Mouse (Mus musculus): ENCODE measurements at regions not wholly inside any gene's neighbourhood (a gene's known extent, or its start where the extent isn't known, plus 50 kb on each side); places are given as distances from the start of the nearest gene placed in this dataset.

DNA sequence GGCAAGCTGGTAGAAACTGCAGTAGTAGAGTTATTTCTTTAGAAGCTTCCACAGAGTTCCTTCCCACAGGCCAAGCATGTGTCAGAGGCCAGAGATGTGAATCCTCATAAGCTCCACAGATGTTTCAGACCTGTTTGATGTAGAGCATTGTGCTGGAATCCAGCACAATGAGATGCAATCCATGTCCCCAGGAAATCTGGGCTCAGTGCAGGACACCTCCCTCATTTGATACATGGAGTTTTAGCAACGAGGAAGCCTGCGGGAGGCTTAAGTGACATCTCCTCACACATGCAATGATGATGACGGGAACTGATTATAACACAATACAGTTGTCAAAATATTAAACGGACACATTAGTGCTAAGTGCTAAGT is 133.7 kb downstream of the Slc30a10 start:
- Histone ChIP-seq H3K4me1 (replicated peaks; ENCODE audit: control insufficient read depth, insufficient read depth, low read length) (no peaks in the 10 kb centered on the region), H3K4me3 (ENCODE audit: control insufficient read depth, insufficient read depth, low read length) (no peak overlapping the region), H3K27me3 (ENCODE audit: control insufficient read depth, insufficient read depth, low read length) (no peaks in the 10 kb centered on the region), H3K27ac (ENCODE audit: control insufficient read depth, insufficient read depth, low read length) (no peak overlapping the region), H3K36me3 (ENCODE audit: control insufficient read depth, insufficient read depth, low read length) (no peaks in the 10 kb centered on the region)
- DNase-seq = no peak
- TF ChIP-seq POLR2A (IDR thresholded peaks at IDR 0.05; ENCODE audit: control insufficient read depth, extremely low read depth, insufficient read depth, low read length, poor library complexity) = no peak
- no peak for TF ChIP-seq CTCF (IDR thresholded peaks at IDR 0.05; ENCODE audit: borderline replicate concordance, control insufficient read depth, extremely low read depth, insufficient read depth, low read length, poor library complexity)
- WGBS = 91% methylated on average over 4 of the region's 4 CpGs

- H3K4me3 ChIP-seq (ENCODE audit: control insufficient read depth, insufficient read depth, low read length) = no peak overlapping the region
- no peaks in the 10 kb centered on the region for H3K4me1 ChIP-seq (replicated peaks; ENCODE audit: control insufficient read depth, insufficient read depth, low read length)
- no peaks in the 10 kb centered on the region for H3K36me3 ChIP-seq (ENCODE audit: control insufficient read depth, insufficient read depth, low read length)
- no peak for TF ChIP-seq POLR2A (IDR thresholded peaks at IDR 0.05; ENCODE audit: control insufficient read depth, extremely low read depth, insufficient read depth, low read length, poor library complexity)
- no peak for TF ChIP-seq CTCF (IDR thresholded peaks at IDR 0.05; ENCODE audit: borderline replicate concordance, control insufficient read depth, extremely low read depth, insufficient read depth, low read length, poor library complexity)
- WGBS = 93% methylated on average over 5 of the region's 5 CpGs
- DNase-seq = no peak
- H3K27me3 ChIP-seq (ENCODE audit: control insufficient read depth, insufficient read depth, low read length) = no peaks in the 10 kb centered on the region
- no peak overlapping the region for H3K27ac ChIP-seq (ENCODE audit: control insufficient read depth, insufficient read depth, low read length)
Measured at GRCm38 (mm10) chr1:185596815-185597214, 142.2 kb downstream of the Slc30a10 start.

GRCm38 (mm10) chr1:185598514-185598913 is 143.9 kb downstream of the Slc30a10 start:
- DNase-seq = no peak
- TF ChIP-seq CTCF (IDR thresholded peaks at IDR 0.05; ENCODE audit: borderline replicate concordance, control insufficient read depth, extremely low read depth, insufficient read depth, low read length, poor library complexity) = no peak
- no peak for TF ChIP-seq POLR2A (IDR thresholded peaks at IDR 0.05; ENCODE audit: control insufficient read depth, extremely low read depth, insufficient read depth, low read length, poor library complexity)
- Histone ChIP-seq H3K4me1 (replicated peaks; ENCODE audit: control insufficient read depth, insufficient read depth, low read length) (no peaks in the 10 kb centered on the region), H3K36me3 (ENCODE audit: control insufficient read depth, insufficient read depth, low read length) (no peaks in the 10 kb centered on the region), H3K4me3 (ENCODE audit: control insufficient read depth, insufficient read depth, low read length) (no peak overlapping the region), H3K27ac (ENCODE audit: control insufficient read depth, insufficient read depth, low read length) (no peak overlapping the region), H3K27me3 (ENCODE audit: control insufficient read depth, insufficient read depth, low read length) (no peaks in the 10 kb centered on the region)
- WGBS = 94% methylated on average over 7 of the region's 7 CpGs

DNA sequence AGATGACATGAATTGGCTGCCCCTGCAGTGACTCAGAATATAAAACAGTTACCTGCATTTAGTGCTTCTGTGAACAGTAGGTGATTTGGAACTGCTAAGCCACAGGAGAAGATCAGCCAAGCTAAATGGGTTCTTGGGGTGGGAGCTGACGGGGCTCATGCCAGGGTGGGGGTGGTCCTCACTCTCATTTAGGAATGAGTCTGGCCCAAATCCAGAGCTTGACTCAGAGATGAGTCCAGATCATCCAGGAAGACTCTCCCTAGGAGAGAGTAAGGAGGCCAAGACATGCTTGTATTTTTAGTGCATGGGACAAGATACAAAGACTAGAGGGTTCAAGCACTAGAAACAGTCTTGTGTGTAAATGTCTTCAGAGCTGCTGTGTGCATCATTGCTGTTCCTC is 146.5 kb downstream of the Slc30a10 start:
- Histone ChIP-seq H3K27me3 (ENCODE audit: control insufficient read depth, insufficient read depth, low read length) (no peaks in the 10 kb centered on the region), H3K4me1 (replicated peaks; ENCODE audit: control insufficient read depth, insufficient read depth, low read length) (no peaks in the 10 kb centered on the region), H3K36me3 (ENCODE audit: control insufficient read depth, insufficient read depth, low read length) (no peaks in the 10 kb centered on the region), H3K27ac (ENCODE audit: control insufficient read depth, insufficient read depth, low read length) (no peak overlapping the region), H3K4me3 (ENCODE audit: control insufficient read depth, insufficient read depth, low read length) (no peak overlapping the region)
- DNase-seq = no peak
- no peak for TF ChIP-seq CTCF (IDR thresholded peaks at IDR 0.05; ENCODE audit: borderline replicate concordance, control insufficient read depth, extremely low read depth, insufficient read depth, low read length, poor library complexity)
- no peak for TF ChIP-seq POLR2A (IDR thresholded peaks at IDR 0.05; ENCODE audit: control insufficient read depth, extremely low read depth, insufficient read depth, low read length, poor library complexity)
- WGBS = 100% methylated on average over 1 of the region's 1 CpGs

DNA sequence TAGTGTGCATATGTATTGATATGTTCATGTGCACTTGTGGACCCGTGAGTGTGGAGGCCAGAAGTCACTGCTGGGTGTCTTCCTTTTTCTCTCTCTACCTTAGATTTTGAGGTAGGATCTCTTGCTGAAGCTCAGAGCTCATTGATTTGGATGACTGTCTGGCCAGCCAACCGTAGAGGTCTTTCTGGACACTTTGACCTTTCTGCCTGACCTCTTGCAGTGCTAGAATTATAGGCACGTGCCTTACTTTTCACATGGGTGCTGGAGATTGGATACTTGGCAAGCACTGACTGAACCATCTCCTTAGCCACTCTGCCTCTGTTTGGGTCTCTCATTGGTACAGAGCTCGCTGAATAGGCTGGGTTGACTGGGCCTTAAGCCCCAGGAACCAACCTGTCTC is 151.3 kb downstream of the Slc30a10 start:
- H3K4me3 ChIP-seq (ENCODE audit: control insufficient read depth, insufficient read depth, low read length) = no peak overlapping the region
- H3K27ac ChIP-seq (ENCODE audit: control insufficient read depth, insufficient read depth, low read length) = no peak overlapping the region
- no peaks in the 10 kb centered on the region for H3K4me1 ChIP-seq (replicated peaks; ENCODE audit: control insufficient read depth, insufficient read depth, low read length)
- no peaks in the 10 kb centered on the region for H3K36me3 ChIP-seq (ENCODE audit: control insufficient read depth, insufficient read depth, low read length)
- TF ChIP-seq CTCF (IDR thresholded peaks at IDR 0.05; ENCODE audit: borderline replicate concordance, control insufficient read depth, extremely low read depth, insufficient read depth, low read length, poor library complexity) (no peak), POLR2A (IDR thresholded peaks at IDR 0.05; ENCODE audit: control insufficient read depth, extremely low read depth, insufficient read depth, low read length, poor library complexity) (no peak)
- 92% methylated on average over 4 of the region's 4 CpGs for WGBS
- H3K27me3 ChIP-seq (ENCODE audit: control insufficient read depth, insufficient read depth, low read length) = no peaks in the 10 kb centered on the region
- no peak for DNase-seq

- Histone ChIP-seq H3K27me3 (ENCODE audit: control insufficient read depth, insufficient read depth, low read length) (no peaks in the 10 kb centered on the region), H3K27ac (ENCODE audit: control insufficient read depth, insufficient read depth, low read length) (no peak overlapping the region), H3K4me3 (ENCODE audit: control insufficient read depth, insufficient read depth, low read length) (no peak overlapping the region), H3K4me1 (replicated peaks; ENCODE audit: control insufficient read depth, insufficient read depth, low read length) (no peaks in the 10 kb centered on the region), H3K36me3 (ENCODE audit: control insufficient read depth, insufficient read depth, low read length) (no peaks in the 10 kb centered on the region)
- DNase-seq = no peak
- TF ChIP-seq CTCF (IDR thresholded peaks at IDR 0.05; ENCODE audit: borderline replicate concordance, control insufficient read depth, extremely low read depth, insufficient read depth, low read length, poor library complexity) (no peak), POLR2A (IDR thresholded peaks at IDR 0.05; ENCODE audit: control insufficient read depth, extremely low read depth, insufficient read depth, low read length, poor library complexity) (no peak)
- WGBS = 78% methylated on average over 5 of the region's 5 CpGs
Measured at GRCm38 (mm10) chr1:185607611-185608010, 153.0 kb downstream of the Slc30a10 start.

DNA sequence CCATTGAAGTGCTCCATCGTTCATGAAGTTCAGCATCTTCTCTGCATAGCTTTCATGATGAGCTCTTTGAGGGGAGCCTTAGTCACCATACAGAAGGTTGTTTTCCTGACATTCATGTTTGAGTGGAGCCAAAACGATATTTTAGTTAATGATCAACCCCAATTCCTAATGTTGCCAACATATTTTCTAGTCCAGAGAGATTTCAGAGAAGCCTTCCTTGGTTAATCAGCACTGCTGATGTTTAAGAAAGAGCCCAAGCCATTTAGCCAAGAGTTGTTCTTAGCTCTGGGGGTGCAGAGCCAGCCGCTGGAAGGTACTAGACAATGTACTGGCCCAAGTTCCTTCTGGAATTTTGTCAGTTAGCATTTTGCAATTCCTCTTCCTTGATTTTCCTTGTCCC is 153.8 kb downstream of the Slc30a10 start:
- TF ChIP-seq POLR2A (IDR thresholded peaks at IDR 0.05; ENCODE audit: control insufficient read depth, extremely low read depth, insufficient read depth, low read length, poor library complexity) = no peak
- no peak for TF ChIP-seq CTCF (IDR thresholded peaks at IDR 0.05; ENCODE audit: borderline replicate concordance, control insufficient read depth, extremely low read depth, insufficient read depth, low read length, poor library complexity)
- no peaks in the 10 kb centered on the region for H3K36me3 ChIP-seq (ENCODE audit: control insufficient read depth, insufficient read depth, low read length)
- no peak for DNase-seq
- no peak overlapping the region for H3K4me3 ChIP-seq (ENCODE audit: control insufficient read depth, insufficient read depth, low read length)
- 91% methylated on average over 3 of the region's 3 CpGs for WGBS
- H3K4me1 ChIP-seq (replicated peaks; ENCODE audit: control insufficient read depth, insufficient read depth, low read length) = no peaks in the 10 kb centered on the region
- no peak overlapping the region for H3K27ac ChIP-seq (ENCODE audit: control insufficient read depth, insufficient read depth, low read length)
- no peaks in the 10 kb centered on the region for H3K27me3 ChIP-seq (ENCODE audit: control insufficient read depth, insufficient read depth, low read length)
